Mouse (Mus musculus) liver, postnatal 0 days (tissue): Measurements from ENCODE around the gene Nfib.

ENCODE experiments used
- CTCF ChIP-seq: sonication (generic); IDR thresholded peaks from 2 replicates; pipeline ENCODE4 v1.5.1; 2016; ENCODE audit warnings: antibody characterized with exemption, low read depth
- EP300 ChIP-seq: IDR thresholded peaks from 2 replicates; pipeline ENCODE4 v1.6.1; 2016; ENCODE audit warnings: antibody characterized with exemption, low read depth, mild to moderate bottlenecking

DNA sequence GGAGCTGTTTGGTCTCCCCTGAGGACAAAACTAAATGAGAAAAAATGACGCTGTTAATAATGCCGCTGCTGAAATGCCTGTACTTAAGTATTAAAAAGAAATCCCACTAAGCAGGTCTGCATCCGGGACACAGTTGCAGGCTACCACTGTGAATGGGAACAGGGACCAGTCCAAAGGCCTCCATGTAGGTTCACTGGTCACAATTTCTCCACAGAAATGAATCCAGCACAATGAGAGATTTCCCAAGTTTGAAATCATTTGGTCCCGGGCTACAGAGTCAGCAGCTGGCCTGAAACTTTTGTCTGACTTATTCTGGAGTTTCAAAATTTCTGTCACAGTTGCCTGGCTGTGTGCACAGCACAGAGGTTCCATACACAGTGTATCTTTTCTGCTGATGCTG, 195.8 kb downstream of the Nfib start:
- TF ChIP-seq EP300: no peak
- no peak for TF ChIP-seq CTCF
